Mouse (Mus musculus): ENCODE measurements at regions not wholly inside any gene's neighbourhood (a gene's known extent, or its start where the extent isn't known, plus 50 kb on each side); places are given as distances from the start of the nearest gene placed in this dataset.

DNA sequence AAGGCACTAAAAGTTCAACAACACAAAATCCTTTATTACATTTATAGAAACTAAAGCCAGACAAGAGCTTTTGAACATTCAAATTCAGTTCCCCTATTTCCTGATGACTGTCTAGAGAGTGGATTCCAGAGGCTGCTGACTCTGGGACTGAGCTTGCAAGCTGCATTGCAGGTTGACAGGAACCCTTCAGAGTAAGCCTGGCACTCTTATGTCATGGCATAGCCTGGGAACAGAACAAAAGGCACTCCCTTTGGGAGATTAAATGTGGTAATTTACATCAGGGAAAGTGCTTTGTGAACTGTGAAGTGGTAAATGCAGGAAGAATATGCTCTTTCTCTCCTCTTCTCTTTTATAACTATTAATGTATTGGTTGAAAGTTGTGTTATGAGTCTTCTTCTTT, 847.3 kb downstream of the Bcl11a start:
- Histone ChIP-seq H3K27ac (replicated peaks) (no peak overlapping the region), H3K27me3 (ENCODE audit: low read depth, poor library complexity, severe bottlenecking) (no peaks in the 10 kb centered on the region), H3K4me3 (no peak overlapping the region), H3K4me1 (peaks cover 3% of the 10 kb centered on the region; the same call in 1 of the 2 replicates), H3K9me3 (replicated peaks) (no peaks in the 10 kb centered on the region), H3K36me3 (no peaks in the 10 kb centered on the region)
- DNase-seq (ENCODE audit: low spot score) = no peak

DNA sequence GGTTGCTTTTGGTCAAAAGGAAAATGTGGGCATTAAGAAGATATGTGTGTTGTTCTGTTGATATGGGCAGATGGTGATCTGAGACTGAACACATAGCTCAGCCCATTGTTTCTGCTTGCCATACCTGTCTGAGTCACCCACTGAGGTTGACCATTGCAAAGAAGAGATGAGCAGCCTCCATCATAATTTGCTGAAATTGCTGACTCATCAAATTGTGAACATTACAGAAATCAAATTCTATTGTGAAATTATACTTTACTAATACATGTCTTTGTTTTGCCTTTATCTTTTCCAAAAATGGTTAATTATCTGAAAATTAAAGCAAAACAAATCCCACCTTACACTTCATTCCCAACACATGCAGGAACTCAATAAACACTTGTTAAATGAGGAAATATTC, 865.8 kb downstream of the Bcl11a start:
- H3K9me3 ChIP-seq (replicated peaks) = no peaks in the 10 kb centered on the region
- no peaks in the 10 kb centered on the region for H3K4me1 ChIP-seq

GRCm38 (mm10) chr11:24951161-24951560, 873.3 kb downstream of the Bcl11a start:
- 67% methylated on average over 1 of the region's 1 CpGs for WGBS
- DNase-seq (ENCODE audit: low spot score) = no peak
- Histone ChIP-seq H3K36me3 (no peaks in the 10 kb centered on the region), H3K27ac (replicated peaks) (no peak overlapping the region), H3K9me3 (replicated peaks) (no peaks in the 10 kb centered on the region), H3K4me3 (no peak overlapping the region), H3K4me1 (no peaks in the 10 kb centered on the region), H3K27me3 (ENCODE audit: low read depth, poor library complexity, severe bottlenecking) (no peaks in the 10 kb centered on the region)

More for the DNA sequence above, 865.8 kb downstream of the Bcl11a start:
- no peak for DNase-seq (ENCODE audit: low spot score)
- H3K4me3 ChIP-seq = no peak overlapping the region
- no peaks in the 10 kb centered on the region for H3K27me3 ChIP-seq (ENCODE audit: low read depth, poor library complexity, severe bottlenecking)
- H3K27ac ChIP-seq (replicated peaks) = no peak overlapping the region
- no peaks in the 10 kb centered on the region for H3K36me3 ChIP-seq

GRCm38 (mm10) chr11:24972359-24972758, 894.5 kb downstream of the Bcl11a start:
- H3K27me3 ChIP-seq (ENCODE audit: low read depth, poor library complexity, severe bottlenecking) = no peaks in the 10 kb centered on the region
- WGBS = 81% methylated on average over 2 of the region's 2 CpGs
- no peaks in the 10 kb centered on the region for H3K9me3 ChIP-seq (replicated peaks)
- H3K36me3 ChIP-seq = no peaks in the 10 kb centered on the region
- no peak for DNase-seq (ENCODE audit: low spot score)
- H3K27ac ChIP-seq (replicated peaks) = no peak overlapping the region
- H3K4me1 ChIP-seq = no peaks in the 10 kb centered on the region
- no peak overlapping the region for H3K4me3 ChIP-seq

DNA sequence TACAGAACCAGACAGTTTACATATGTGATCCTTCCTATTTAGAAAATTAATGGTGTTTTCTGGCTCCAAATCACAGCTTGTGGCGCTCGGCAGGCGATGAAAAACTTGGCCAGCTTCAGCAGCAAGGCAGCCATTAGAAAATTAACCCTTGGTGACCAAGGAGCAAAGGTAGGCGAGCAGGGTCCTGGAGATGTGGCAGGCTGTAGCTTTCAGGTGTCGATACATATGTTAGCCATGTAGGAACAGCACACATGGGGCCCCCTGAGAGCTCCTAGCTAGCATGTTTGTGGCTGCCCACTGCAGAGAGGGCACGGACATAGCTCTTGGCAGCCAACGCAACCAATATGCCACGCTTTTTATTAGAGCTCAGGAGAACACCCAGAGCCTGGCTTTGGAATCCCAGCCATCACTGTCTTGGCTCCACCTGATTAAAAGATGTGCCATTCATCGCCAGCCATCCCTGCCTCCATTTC, 902.4 kb downstream of the Bcl11a start:
- H3K27ac ChIP-seq (replicated peaks) = no peak overlapping the region
- no peaks in the 10 kb centered on the region for H3K27me3 ChIP-seq (ENCODE audit: low read depth, poor library complexity, severe bottlenecking)
- H3K36me3 ChIP-seq = no peaks in the 10 kb centered on the region
- 83% methylated on average over 9 of the region's 9 CpGs for WGBS
- no peak overlapping the region for H3K4me3 ChIP-seq
- no peak for DNase-seq (ENCODE audit: low spot score)
- H3K9me3 ChIP-seq (replicated peaks) = no peaks in the 10 kb centered on the region
- H3K4me1 ChIP-seq = peaks cover 5% of the 10 kb centered on the region; the same call in 1 of the 2 replicates

GRCm38 (mm10) chr11:24983060-24983629, 905.3 kb downstream of the Bcl11a start:
- no peaks in the 10 kb centered on the region for H3K36me3 ChIP-seq

GRCm38 (mm10) chr11:25005491-25005890, 927.6 kb downstream of the Bcl11a start:
- H3K27ac ChIP-seq (replicated peaks) = no peak overlapping the region
- H3K9me3 ChIP-seq (replicated peaks) = no peaks in the 10 kb centered on the region
- H3K4me3 ChIP-seq = no peak overlapping the region
- H3K27me3 ChIP-seq (ENCODE audit: low read depth, poor library complexity, severe bottlenecking) = no peaks in the 10 kb centered on the region
- no peaks in the 10 kb centered on the region for H3K36me3 ChIP-seq
- 35% methylated on average over 5 of the region's 5 CpGs for WGBS
- H3K4me1 ChIP-seq = peaks cover 8% of the 10 kb centered on the region
- DNase-seq (ENCODE audit: low spot score) = no peak

More at GRCm38 (mm10) chr11:24983060-24983629, 905.3 kb downstream of the Bcl11a start:
- H3K9me3 ChIP-seq (replicated peaks) = no peaks in the 10 kb centered on the region
- 88% methylated on average over 10 of the region's 10 CpGs for WGBS
- H3K27me3 ChIP-seq (ENCODE audit: low read depth, poor library complexity, severe bottlenecking) = no peaks in the 10 kb centered on the region
- H3K4me3 ChIP-seq = no peak overlapping the region
- DNase-seq (ENCODE audit: low spot score) = no peak
- peaks cover 5% of the 10 kb centered on the region; the same call in 1 of the 2 replicates for H3K4me1 ChIP-seq
- no peak overlapping the region for H3K27ac ChIP-seq (replicated peaks)

GRCm38 (mm10) chr11:25026786-25027185, 948.9 kb downstream of the Bcl11a start:
- no peaks in the 10 kb centered on the region for H3K4me1 ChIP-seq
- no peak overlapping the region for H3K4me3 ChIP-seq
- H3K27ac ChIP-seq (replicated peaks) = no peak overlapping the region
- WGBS = 86% methylated on average over 4 of the region's 4 CpGs
- no peaks in the 10 kb centered on the region for H3K9me3 ChIP-seq (replicated peaks)
- H3K36me3 ChIP-seq = no peaks in the 10 kb centered on the region
- DNase-seq (ENCODE audit: low spot score) = no peak
- no peaks in the 10 kb centered on the region for H3K27me3 ChIP-seq (ENCODE audit: low read depth, poor library complexity, severe bottlenecking)

DNA sequence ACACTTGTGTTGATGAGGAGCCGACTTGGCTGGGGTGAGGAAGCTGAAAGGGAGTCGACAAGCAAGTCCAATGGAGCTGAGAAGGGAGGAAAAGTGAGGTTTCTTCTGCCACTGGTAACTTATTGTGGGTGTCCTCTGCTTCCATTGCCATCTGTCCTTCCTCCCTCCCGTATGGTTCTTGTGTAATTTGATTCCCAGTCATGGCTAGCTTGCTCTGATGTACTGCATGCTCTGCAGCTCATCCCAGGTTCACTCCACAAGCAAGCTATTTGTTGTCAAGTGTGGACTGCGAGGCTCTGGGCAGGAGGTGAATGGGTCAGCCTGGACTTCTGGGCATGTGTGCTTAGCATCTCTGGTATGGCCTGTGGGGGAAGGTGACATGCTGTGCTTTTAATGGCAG, 963.1 kb downstream of the Bcl11a start:
- no peak overlapping the region for H3K4me3 ChIP-seq
- WGBS = 47% methylated on average over 4 of the region's 4 CpGs
- H3K4me1 ChIP-seq = peaks cover 17% of the 10 kb centered on the region
- no peaks in the 10 kb centered on the region for H3K9me3 ChIP-seq (replicated peaks)
- DNase-seq (ENCODE audit: low spot score) = no peak
- no peaks in the 10 kb centered on the region for H3K36me3 ChIP-seq
- H3K27me3 ChIP-seq (ENCODE audit: low read depth, poor library complexity, severe bottlenecking) = no peaks in the 10 kb centered on the region
- no peak overlapping the region for H3K27ac ChIP-seq (replicated peaks)

DNA sequence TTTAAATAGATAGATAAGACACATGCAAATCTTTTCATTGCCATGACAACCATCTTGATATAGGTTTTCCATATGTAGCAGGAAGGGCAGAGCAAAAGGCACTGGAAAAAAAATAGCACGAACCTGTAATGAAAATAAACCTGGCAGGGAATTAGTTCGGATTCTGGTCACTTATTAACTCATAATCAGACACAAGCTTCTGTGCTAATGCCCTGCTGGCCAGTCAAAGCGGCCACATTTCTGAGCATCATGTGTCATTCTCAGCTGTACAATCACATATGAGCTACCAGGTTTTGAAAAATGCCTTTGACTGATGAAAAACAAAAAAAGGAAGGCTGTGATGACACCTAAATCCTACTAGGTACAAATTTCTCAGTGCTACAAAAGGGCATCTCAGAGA, 964.9 kb downstream of the Bcl11a start:
- no peak overlapping the region for H3K27ac ChIP-seq (replicated peaks)
- DNase-seq (ENCODE audit: low spot score) = no peak
- 79% methylated on average over 3 of the region's 3 CpGs for WGBS
- no peaks in the 10 kb centered on the region for H3K27me3 ChIP-seq (ENCODE audit: low read depth, poor library complexity, severe bottlenecking)
- H3K4me3 ChIP-seq = no peak overlapping the region
- H3K4me1 ChIP-seq = peaks cover 18% of the 10 kb centered on the region
- H3K36me3 ChIP-seq = no peaks in the 10 kb centered on the region
- H3K9me3 ChIP-seq (replicated peaks) = no peaks in the 10 kb centered on the region

- no peak for DNase-seq (ENCODE audit: low spot score)
- Histone ChIP-seq H3K4me1 (peaks cover 18% of the 10 kb centered on the region), H3K27ac (replicated peaks) (no peak overlapping the region), H3K9me3 (replicated peaks) (no peaks in the 10 kb centered on the region), H3K4me3 (no peak overlapping the region), H3K36me3 (no peaks in the 10 kb centered on the region), H3K27me3 (ENCODE audit: low read depth, poor library complexity, severe bottlenecking) (no peaks in the 10 kb centered on the region)
- WGBS = 47% methylated on average over 3 of the region's 3 CpGs
Measured at GRCm38 (mm10) chr11:25045339-25045738, 967.5 kb downstream of the Bcl11a start.

GRCm38 (mm10) chr11:25045977-25046376, 968.1 kb downstream of the Bcl11a start:
- WGBS = 67% methylated on average over 7 of the region's 7 CpGs
- no peak for DNase-seq (ENCODE audit: low spot score)

GRCm38 (mm10) chr11:25055698-25056097, 977.8 kb downstream of the Bcl11a start:
- Histone ChIP-seq H3K27me3 (ENCODE audit: low read depth, poor library complexity, severe bottlenecking) (no peaks in the 10 kb centered on the region), H3K9me3 (replicated peaks) (0 out of 2 replicates have a peak, but pooled peaks cover 5% of the 10 kb centered on the region), H3K4me3 (no peak overlapping the region), H3K36me3 (no peaks in the 10 kb centered on the region), H3K4me1 (peaks cover 13% of the 10 kb centered on the region), H3K27ac (replicated peaks) (no peak overlapping the region)
- 79% methylated on average over 2 of the region's 2 CpGs for WGBS
- no peak for DNase-seq (ENCODE audit: low spot score)

More at GRCm38 (mm10) chr11:25045977-25046376, 968.1 kb downstream of the Bcl11a start:
- no peak overlapping the region for H3K27ac ChIP-seq (replicated peaks)
- no peak overlapping the region for H3K4me3 ChIP-seq
- H3K9me3 ChIP-seq (replicated peaks) = no peaks in the 10 kb centered on the region
- H3K4me1 ChIP-seq = peaks cover 14% of the 10 kb centered on the region
- H3K36me3 ChIP-seq = no peaks in the 10 kb centered on the region
- no peaks in the 10 kb centered on the region for H3K27me3 ChIP-seq (ENCODE audit: low read depth, poor library complexity, severe bottlenecking)

Measured in midbrain, embryonic 10.5 days (tissue).